Mouse (Mus musculus) kidney, adult 2 months (tissue): ENCODE measurements around the gene Il31ra.

ENCODE experiments used
- CTCF ChIP-seq: fragments of 200-500 bp; conservative IDR thresholded peaks from 2 replicates; pipeline ENCODE4 v1.5.1; 2011; ENCODE audit warnings: low read depth, mild to moderate bottlenecking, control low read depth, low read length, moderate library complexity, mixed read lengths; ENCODE audit not compliant: insufficient read depth, insufficient read length
- POLR2A ChIP-seq: fragments of 200-500 bp; IDR thresholded peaks from one replicate; pipeline ENCODE4 v1.6.1; 2011; ENCODE audit warnings: low read depth, low read length, control low read depth

GRCm38 (mm10) chr13:112479926-112480325, 114.2 kb downstream of the Il31ra start:
- TF ChIP-seq CTCF = no peak
- no peak for TF ChIP-seq POLR2A
